Mouse (Mus musculus) forebrain, embryonic 11.5 days (tissue): ENCODE data around the gene Ppp1cc. TPM values are rescaled to one million over a fixed set of nuclear protein-coding genes. Genes with fewer than 3 reads are reported as not detected.
"Not testable (repeated sequence)": the region's sequence is repeated elsewhere in the genome, so short reads cannot be mapped to it uniquely, and the experiment has no call there.

Source experiments
- ATAC-seq: fragments of 200-750 bp; cut with Nextera tagmentation; replicated peaks from 2 replicates; pipeline ENCODE4 v1.8.0; 2017; ENCODE audit warnings: moderate TSS enrichment; ENCODE audit not compliant: low FRiP score
- DNase-seq: peaks from one replicate; pipeline ENCODE4 v3.0.0-alpha.2; 2017; ENCODE audit warnings: low spot score
- H3K27ac ChIP-seq: fragments of 300-500 bp; sonication (generic); 2 replicates; pipeline ENCODE4 v1.5.1; 2014; ENCODE audit warnings: low read depth, low read length
- H3K27me3 ChIP-seq: fragments of 300-500 bp; sonication (generic); 2 replicates; pipeline ENCODE4 v1.6.1; 2014; ENCODE audit warnings: mild to moderate bottlenecking, low read length, mixed read lengths; ENCODE audit not compliant: control insufficient read depth, insufficient read depth
- H3K36me3 ChIP-seq: fragments of 300-500 bp; sonication (generic); 2 replicates; pipeline ENCODE4 v1.6.1; 2014; ENCODE audit warnings: mild to moderate bottlenecking, low read length, moderate library complexity, mixed read lengths; ENCODE audit not compliant: control insufficient read depth, insufficient read depth
- H3K4me1 ChIP-seq: fragments of 300-500 bp; sonication (generic); replicated peaks from 2 replicates; pipeline ENCODE4 v1.6.1; 2014; ENCODE audit warnings: low read length, mixed read lengths; ENCODE audit not compliant: control insufficient read depth, insufficient read depth
- H3K4me2 ChIP-seq: fragments of 300-500 bp; sonication (generic); 2 replicates; pipeline ENCODE4 v1.6.1; 2014; ENCODE audit warnings: low read depth, mild to moderate bottlenecking, low read length, moderate library complexity, mixed read lengths; ENCODE audit not compliant: severe bottlenecking
- H3K4me3 ChIP-seq: fragments of 300-500 bp; sonication (generic); 2 replicates; pipeline ENCODE4 v1.5.1; 2014; ENCODE audit warnings: low read depth, low read length
- H3K9ac ChIP-seq: fragments of 300-500 bp; sonication (generic); 2 replicates; pipeline ENCODE4 v1.6.1; 2014; ENCODE audit warnings: low read length
- H3K9me3 ChIP-seq: fragments of 300-500 bp; sonication (generic); 2 replicates; pipeline ENCODE4 v1.6.1; 2016; ENCODE audit warnings: low read length, mixed read lengths; ENCODE audit not compliant: control insufficient read depth
- WGBS: fragments of 180-500 bp; shearing (Covaris S2); extraction: QIAGEN DNeasy Blood & Tissue Kit; methylation state at CpG from one replicate; pipeline ENCODE4 v1.1.7; 2014; 5-methylcytosine and 5-hydroxymethylcytosine counted together
- polyA plus RNA-seq: library from polyadenylated mRNA; unstranded; fragments of >200 nt; fragmentation: Nextera tagmentation; extraction: Ambion mirVana; gene quantifications from 2 replicates; pipeline ENCODE4 v1.2.1, GENCODE M21; 2014

Ppp1cc gene
- polyA plus RNA-seq, 1 experiment from 2014 or later: 364 TPM

- Histone ChIP-seq H3K9ac (no peak overlapping the region), H3K4me3 (no peak overlapping the region), H3K36me3 (no peaks in the 10 kb centered on the region), H3K27ac (no peak overlapping the region), H3K27me3 (no peaks in the 10 kb centered on the region), H3K4me2 (no peak overlapping the region), H3K9me3 (no peaks in the 10 kb centered on the region), H3K4me1 (peaks cover 7% of the 10 kb centered on the region; the same call in 1 of the 2 replicates)
- ATAC-seq (no peak), DNase-seq (no peak)
- 94% methylated on average over 8 of the region's 8 CpGs for WGBS
These were observed 52.8 kb downstream of the Ppp1cc start for GRCm38 (mm10) chr5:122210890-122211289.

- peaks cover 7% of the 10 kb centered on the region; the same call in 1 of the 2 replicates for H3K4me1 ChIP-seq
- no peak overlapping the region for H3K27ac ChIP-seq
- WGBS: 86% methylated on average over 8 of the region's 8 CpGs
- H3K4me3 ChIP-seq: no peak overlapping the region
- DNase-seq (no peak), ATAC-seq (no peak)
- no peaks in the 10 kb centered on the region for H3K9me3 ChIP-seq
- H3K27me3 ChIP-seq: no peaks in the 10 kb centered on the region
- H3K4me2 ChIP-seq: no peak overlapping the region
- H3K9ac ChIP-seq: no peak overlapping the region
- H3K36me3 ChIP-seq: no peaks in the 10 kb centered on the region
These were observed 54.0 kb downstream of the Ppp1cc start for GRCm38 (mm10) chr5:122212125-122212524.

- H3K4me1 ChIP-seq, DNase-seq, H3K9me3 ChIP-seq, H3K27ac ChIP-seq, H3K4me3 ChIP-seq, H3K27me3 ChIP-seq, H3K4me2 ChIP-seq, ATAC-seq, H3K9ac ChIP-seq, H3K36me3 ChIP-seq: not testable (repeated sequence)
- 95% methylated on average over 1 of the region's 1 CpGs for WGBS
These were observed 54.7 kb downstream of the Ppp1cc start for GRCm38 (mm10) chr5:122212820-122213219.

- 94% methylated on average over 6 of the region's 6 CpGs for WGBS
- no peak overlapping the region for H3K9ac ChIP-seq
- no peaks in the 10 kb centered on the region for H3K27me3 ChIP-seq
These were observed 55.8 kb downstream of the Ppp1cc start for GRCm38 (mm10) chr5:122213861-122214260.

GRCm38 (mm10) chr5:122217636-122218035 is 59.6 kb downstream of the Ppp1cc start:
- H3K4me1 ChIP-seq: no peaks in the 10 kb centered on the region; the same call in 1 of the 2 replicates
- H3K9me3 ChIP-seq: no peaks in the 10 kb centered on the region
- H3K36me3 ChIP-seq: no peaks in the 10 kb centered on the region; the same call in 1 of the 2 replicates
- H3K4me2 ChIP-seq: no peak overlapping the region
- H3K4me3 ChIP-seq: no peak overlapping the region
- 85% methylated on average over 6 of the region's 6 CpGs for WGBS
- H3K9ac ChIP-seq: no peak overlapping the region
- no peaks in the 10 kb centered on the region for H3K27me3 ChIP-seq
- DNase-seq (no peak), ATAC-seq (no peak)
- no peak overlapping the region for H3K27ac ChIP-seq

More at GRCm38 (mm10) chr5:122213861-122214260, 55.8 kb downstream of the Ppp1cc start:
- H3K9me3 ChIP-seq: no peaks in the 10 kb centered on the region
- H3K4me1 ChIP-seq: peaks cover 7% of the 10 kb centered on the region; the same call in 1 of the 2 replicates
- ATAC-seq: no peak
- H3K36me3 ChIP-seq: no peaks in the 10 kb centered on the region
- no peak overlapping the region for H3K4me3 ChIP-seq
- no peak for DNase-seq
- no peak overlapping the region for H3K27ac ChIP-seq
- H3K4me2 ChIP-seq: no peak overlapping the region

GRCm38 (mm10) chr5:122218109-122218905 is 60.2 kb downstream of the Ppp1cc start:
- no peaks in the 10 kb centered on the region for H3K9me3 ChIP-seq
- ATAC-seq (no peak), DNase-seq (no peak)
- no peaks in the 10 kb centered on the region; the same call in 1 of the 2 replicates for H3K4me1 ChIP-seq
- no peak overlapping the region for H3K9ac ChIP-seq
- H3K36me3 ChIP-seq: no peaks in the 10 kb centered on the region; the same call in 1 of the 2 replicates
- H3K27me3 ChIP-seq: no peaks in the 10 kb centered on the region
- no peak overlapping the region for H3K4me3 ChIP-seq
- H3K27ac ChIP-seq: no peak overlapping the region
- WGBS: 86% methylated on average over 12 of the region's 12 CpGs
- H3K4me2 ChIP-seq: no peak overlapping the region

GRCm38 (mm10) chr5:122218928-122219327 is 60.9 kb downstream of the Ppp1cc start:
- H3K27ac ChIP-seq: no peak overlapping the region
- ATAC-seq (no peak), DNase-seq (no peak)
- no peaks in the 10 kb centered on the region; the same call in 1 of the 2 replicates for H3K36me3 ChIP-seq
- no peak overlapping the region for H3K4me2 ChIP-seq
- H3K9me3 ChIP-seq: no peaks in the 10 kb centered on the region
- H3K27me3 ChIP-seq: no peaks in the 10 kb centered on the region
- no peak overlapping the region for H3K4me3 ChIP-seq
- 92% methylated on average over 7 of the region's 7 CpGs for WGBS
- no peaks in the 10 kb centered on the region; the same call in 1 of the 2 replicates for H3K4me1 ChIP-seq
- H3K9ac ChIP-seq: no peak overlapping the region

- no peak overlapping the region for H3K27ac ChIP-seq
- 81% methylated on average over 18 of the region's 18 CpGs for WGBS
These were observed 61.9 kb downstream of the Ppp1cc start for GRCm38 (mm10) chr5:122219655-122220629.

More at GRCm38 (mm10) chr5:122219655-122220629, 61.9 kb downstream of the Ppp1cc start:
- Histone ChIP-seq H3K27me3 (no peaks in the 10 kb centered on the region), H3K9ac (no peak overlapping the region), H3K9me3 (no peaks in the 10 kb centered on the region), H3K4me2 (no peak overlapping the region), H3K4me1 (no peaks in the 10 kb centered on the region; the same call in 1 of the 2 replicates), H3K4me3 (no peak overlapping the region), H3K36me3 (no peaks in the 10 kb centered on the region; the same call in 1 of the 2 replicates)
- DNase-seq (no peak), ATAC-seq (no peak)
